Mouse (Mus musculus): Measurements from ENCODE around the gene Aldh16a1.

Aldh16a1 gene

GRCm38 (mm10) chr7:45091001-45091990, 63.1 kb downstream of the Aldh16a1 start:
- DNase-seq (ENCODE audit: low spot score in 2 of 2), result no peak

All from frontal cortex, postnatal 25 days (tissue).